Mouse (Mus musculus): ENCODE measurements at regions not wholly inside any gene's neighbourhood (a gene's known extent, or its start where the extent isn't known, plus 50 kb on each side); places are given as distances from the start of the nearest gene placed in this dataset.

DNA sequence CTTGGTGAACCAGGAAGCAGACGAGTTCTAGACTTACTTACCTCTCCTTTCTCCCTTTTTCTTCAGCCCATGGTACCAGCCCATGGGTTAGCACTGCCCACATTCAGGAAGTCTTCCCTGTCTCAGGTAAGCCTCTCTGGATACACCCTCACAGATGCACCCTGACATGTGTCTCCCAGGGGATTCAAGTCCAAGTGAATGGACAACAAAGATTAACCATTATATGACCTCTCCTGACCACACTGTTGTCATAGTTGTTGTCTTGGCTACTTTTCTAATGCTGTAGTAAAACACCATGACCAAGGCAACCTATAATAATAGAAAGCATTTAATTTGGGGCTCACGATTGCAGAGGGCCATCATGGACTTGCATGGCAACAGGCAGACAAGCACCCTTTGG, 98.8 kb upstream of the Vash1 start:
- no peaks in the 10 kb centered on the region for H3K9me3 ChIP-seq (ENCODE audit: control insufficient read depth, low read length)
- WGBS, result 84% methylated on average over 2 of the region's 2 CpGs
- no peaks in the 10 kb centered on the region for H3K4me1 ChIP-seq (ENCODE audit: control insufficient read depth, insufficient read depth, low read length)
- H3K4me3 ChIP-seq (ENCODE audit: low read depth, low read length), result no peak overlapping the region
- H3K9ac ChIP-seq (ENCODE audit: low read length), result no peak overlapping the region
- DNase-seq (ENCODE audit: low spot score) (no peak), ATAC-seq (ENCODE audit: insufficient number of reproducible peaks, low FRiP score, low TSS enrichment, low read depth) (no peak)
- no peaks in the 10 kb centered on the region for H3K27me3 ChIP-seq (ENCODE audit: control insufficient read depth, insufficient read depth, low read length)
- H3K27ac ChIP-seq (replicated peaks; ENCODE audit: low read depth, low read length), result no peak overlapping the region
- H3K36me3 ChIP-seq (ENCODE audit: control insufficient read depth, insufficient read depth, low read length), result no peaks in the 10 kb centered on the region
- H3K4me2 ChIP-seq (ENCODE audit: low read depth, severe bottlenecking), result no peak overlapping the region

DNA sequence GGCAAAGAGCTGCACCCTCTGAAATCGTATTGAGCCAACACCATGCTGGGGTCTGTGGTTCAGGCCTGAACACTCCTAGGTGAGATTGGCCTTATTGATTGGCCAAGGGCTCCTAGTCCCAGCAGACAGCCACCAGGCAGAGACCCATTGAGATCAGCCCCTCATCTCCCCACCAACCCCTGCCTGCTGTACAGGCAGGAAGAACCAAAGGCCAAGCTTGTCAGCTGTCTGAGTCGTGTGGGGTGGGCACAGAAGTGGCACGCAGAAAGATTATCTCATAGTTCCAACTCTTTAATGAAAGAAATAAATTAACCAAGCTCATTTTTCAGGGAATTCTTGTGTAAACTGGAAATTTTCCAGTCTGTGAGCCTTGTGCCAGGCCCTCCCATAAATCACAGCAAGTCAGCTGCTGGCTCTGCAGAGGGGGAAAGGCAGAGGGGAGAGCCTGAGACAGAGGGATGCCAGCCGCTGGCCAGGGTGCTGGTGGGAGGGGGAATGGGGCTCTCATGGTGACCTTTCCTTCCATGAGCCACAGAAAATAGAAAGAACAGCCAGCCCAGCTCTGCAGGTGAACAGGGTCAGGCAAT, 98.3 kb upstream of the Vash1 start:
- DNase-seq (ENCODE audit: low spot score) (no peak), ATAC-seq (ENCODE audit: insufficient number of reproducible peaks, low FRiP score, low TSS enrichment, low read depth) (no peak)
- Histone ChIP-seq H3K36me3 (ENCODE audit: control insufficient read depth, insufficient read depth, low read length) (no peaks in the 10 kb centered on the region), H3K27ac (replicated peaks; ENCODE audit: low read depth, low read length) (no peak overlapping the region), H3K4me1 (ENCODE audit: control insufficient read depth, insufficient read depth, low read length) (no peaks in the 10 kb centered on the region), H3K9me3 (ENCODE audit: control insufficient read depth, low read length) (no peaks in the 10 kb centered on the region), H3K27me3 (ENCODE audit: control insufficient read depth, insufficient read depth, low read length) (no peaks in the 10 kb centered on the region), H3K4me3 (ENCODE audit: low read depth, low read length) (no peak overlapping the region), H3K4me2 (ENCODE audit: low read depth, severe bottlenecking) (no peak overlapping the region), H3K9ac (ENCODE audit: low read length) (no peak overlapping the region)
- 67% methylated on average over 4 of the region's 4 CpGs for WGBS

DNA sequence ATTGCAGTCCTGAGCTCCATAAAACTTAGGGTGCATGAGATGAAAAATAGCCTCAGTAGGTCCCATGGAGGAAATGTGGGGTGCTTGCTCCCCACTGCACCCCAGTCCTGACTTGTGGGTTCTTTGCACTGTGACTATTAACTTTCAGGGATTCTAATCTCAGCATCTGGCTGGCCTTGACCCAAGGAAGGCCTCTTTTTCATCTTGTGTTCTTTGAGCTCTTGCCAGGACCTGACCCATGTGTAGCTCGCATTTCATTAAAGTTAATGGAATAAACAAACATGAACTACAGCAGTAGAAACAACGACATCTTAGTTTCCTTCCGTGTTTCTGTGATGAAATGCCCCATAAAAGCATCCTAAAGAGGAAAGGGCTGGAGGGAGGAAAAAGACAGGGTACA, 96.4 kb upstream of the Vash1 start:
- H3K4me3 ChIP-seq (ENCODE audit: low read depth, low read length), result no peak overlapping the region
- DNase-seq (ENCODE audit: low spot score), result no peak
- H3K27ac ChIP-seq (replicated peaks; ENCODE audit: low read depth, low read length), result no peak overlapping the region
- no peaks in the 10 kb centered on the region for H3K36me3 ChIP-seq (ENCODE audit: control insufficient read depth, insufficient read depth, low read length)
- no peak overlapping the region for H3K4me2 ChIP-seq (ENCODE audit: low read depth, severe bottlenecking)
- 77% methylated on average over 3 of the region's 3 CpGs for WGBS
- no peak overlapping the region for H3K9ac ChIP-seq (ENCODE audit: low read length)
- H3K9me3 ChIP-seq (ENCODE audit: control insufficient read depth, low read length), result no peaks in the 10 kb centered on the region
- ATAC-seq (ENCODE audit: insufficient number of reproducible peaks, low FRiP score, low TSS enrichment, low read depth), result no peak
- H3K4me1 ChIP-seq (ENCODE audit: control insufficient read depth, insufficient read depth, low read length), result no peaks in the 10 kb centered on the region
- no peaks in the 10 kb centered on the region for H3K27me3 ChIP-seq (ENCODE audit: control insufficient read depth, insufficient read depth, low read length)

DNA sequence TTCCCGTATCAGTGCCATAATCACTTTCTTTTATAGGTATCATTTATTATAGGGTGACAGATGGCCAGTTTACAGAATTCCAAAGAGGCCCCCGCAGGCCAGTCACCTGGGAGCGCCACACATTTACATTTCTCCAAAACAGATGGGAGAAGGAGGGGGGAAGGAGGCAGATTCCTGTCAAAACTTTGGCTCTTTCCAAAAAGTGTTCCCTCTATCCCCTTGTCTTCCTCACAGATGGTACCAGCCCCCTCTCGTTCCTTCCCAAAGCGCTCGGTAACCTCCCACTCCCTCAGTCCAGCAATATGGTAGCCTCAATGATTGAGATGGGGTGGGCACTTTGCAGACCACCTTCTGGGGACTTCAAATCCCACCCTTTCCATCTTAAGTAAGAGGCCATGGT, 90.5 kb upstream of the Vash1 start:
- no peak for ATAC-seq (ENCODE audit: insufficient number of reproducible peaks, low FRiP score, low TSS enrichment, low read depth)

DNA sequence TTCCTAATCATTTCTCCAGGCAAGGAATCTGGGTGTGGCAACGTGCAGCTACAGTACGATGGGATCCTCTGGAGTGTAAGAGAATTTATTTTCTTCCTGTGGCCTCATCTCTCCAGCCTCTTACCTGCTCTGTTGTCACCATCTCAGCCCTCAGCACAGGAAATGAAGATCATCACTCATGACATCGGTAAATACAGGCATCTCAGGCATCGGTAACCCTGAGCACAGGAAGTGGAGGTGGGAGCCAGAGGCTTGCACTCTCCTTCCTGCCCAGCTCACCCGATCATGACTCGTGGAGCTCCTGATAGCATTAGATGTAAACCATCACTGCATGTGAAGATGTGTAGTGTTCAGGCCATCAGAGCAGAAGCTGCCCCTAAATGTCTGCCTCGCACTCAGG, 86.0 kb upstream of the Vash1 start:
- Histone ChIP-seq H3K4me3 (ENCODE audit: low read depth, low read length) (no peak overlapping the region), H3K9ac (ENCODE audit: low read length) (no peak overlapping the region), H3K27me3 (ENCODE audit: control insufficient read depth, insufficient read depth, low read length) (no peaks in the 10 kb centered on the region), H3K9me3 (ENCODE audit: control insufficient read depth, low read length) (no peaks in the 10 kb centered on the region), H3K36me3 (ENCODE audit: control insufficient read depth, insufficient read depth, low read length) (no peaks in the 10 kb centered on the region), H3K4me2 (ENCODE audit: low read depth, severe bottlenecking) (no peak overlapping the region), H3K4me1 (ENCODE audit: control insufficient read depth, insufficient read depth, low read length) (no peaks in the 10 kb centered on the region), H3K27ac (replicated peaks; ENCODE audit: low read depth, low read length) (no peak overlapping the region)
- ATAC-seq (ENCODE audit: insufficient number of reproducible peaks, low FRiP score, low TSS enrichment, low read depth) (no peak), DNase-seq (ENCODE audit: low spot score) (no peak)
- 70% methylated on average over 7 of the region's 7 CpGs for WGBS

More for the DNA sequence above, 90.5 kb upstream of the Vash1 start:
- H3K27ac ChIP-seq (replicated peaks; ENCODE audit: low read depth, low read length), result no peak overlapping the region
- H3K36me3 ChIP-seq (ENCODE audit: control insufficient read depth, insufficient read depth, low read length), result no peaks in the 10 kb centered on the region
- H3K9ac ChIP-seq (ENCODE audit: low read length), result no peak overlapping the region
- no peak overlapping the region for H3K4me2 ChIP-seq (ENCODE audit: low read depth, severe bottlenecking)
- H3K27me3 ChIP-seq (ENCODE audit: control insufficient read depth, insufficient read depth, low read length), result no peaks in the 10 kb centered on the region
- 87% methylated on average over 6 of the region's 6 CpGs for WGBS
- H3K4me3 ChIP-seq (ENCODE audit: low read depth, low read length), result no peak overlapping the region
- no peak for DNase-seq (ENCODE audit: low spot score)
- no peaks in the 10 kb centered on the region for H3K9me3 ChIP-seq (ENCODE audit: control insufficient read depth, low read length)
- H3K4me1 ChIP-seq (ENCODE audit: control insufficient read depth, insufficient read depth, low read length), result no peaks in the 10 kb centered on the region

DNA sequence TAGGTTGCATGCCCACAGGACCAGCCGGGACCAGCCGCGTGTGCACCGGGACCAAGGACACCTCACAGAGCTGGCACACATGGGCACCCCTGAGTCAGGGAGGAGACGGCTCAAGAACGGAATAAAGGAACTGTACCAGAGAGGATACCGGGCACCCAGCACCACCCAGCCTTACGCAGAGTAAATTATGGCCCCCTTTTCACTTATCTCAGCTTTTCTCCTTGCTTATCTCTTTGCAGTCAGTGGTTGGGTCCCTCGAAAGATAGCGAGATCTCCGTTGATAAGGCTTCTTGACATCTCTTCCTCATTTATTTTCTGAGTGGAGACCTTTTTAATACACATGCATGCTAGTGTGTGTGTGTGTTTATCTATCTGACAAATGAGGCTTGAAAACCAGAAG, 83.9 kb upstream of the Vash1 start:
- Histone ChIP-seq H3K9ac (ENCODE audit: low read length) (no peak overlapping the region), H3K27me3 (ENCODE audit: control insufficient read depth, insufficient read depth, low read length) (no peaks in the 10 kb centered on the region), H3K4me3 (ENCODE audit: low read depth, low read length) (no peak overlapping the region), H3K9me3 (ENCODE audit: control insufficient read depth, low read length) (no peaks in the 10 kb centered on the region), H3K4me1 (ENCODE audit: control insufficient read depth, insufficient read depth, low read length) (no peaks in the 10 kb centered on the region), H3K27ac (replicated peaks; ENCODE audit: low read depth, low read length) (no peak overlapping the region), H3K36me3 (ENCODE audit: control insufficient read depth, insufficient read depth, low read length) (no peaks in the 10 kb centered on the region), H3K4me2 (ENCODE audit: low read depth, severe bottlenecking) (no peak overlapping the region)
- 87% methylated on average over 11 of the region's 11 CpGs for WGBS
- ATAC-seq (ENCODE audit: insufficient number of reproducible peaks, low FRiP score, low TSS enrichment, low read depth) (no peak), DNase-seq (ENCODE audit: low spot score) (no peak)

DNA sequence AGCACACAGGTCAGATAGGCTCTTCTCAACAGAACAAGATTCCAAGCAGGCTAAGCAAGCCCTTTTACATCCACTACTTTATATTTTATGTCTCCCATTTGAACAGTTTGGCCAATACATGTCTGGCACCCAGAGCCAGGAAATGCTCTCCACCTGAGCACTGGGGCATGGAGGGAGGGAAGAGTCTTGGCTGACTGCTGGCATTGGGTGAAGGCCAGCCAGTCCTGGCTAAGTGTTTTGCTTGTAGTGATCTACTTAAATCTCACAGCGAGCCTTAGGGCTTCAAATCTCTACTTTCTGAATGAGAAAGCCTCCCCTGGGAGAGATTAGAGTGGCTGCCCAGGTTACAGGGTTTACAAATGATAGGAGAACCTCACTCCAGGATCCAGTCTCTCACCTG, 78.5 kb upstream of the Vash1 start:
- Histone ChIP-seq H3K36me3 (ENCODE audit: control insufficient read depth, insufficient read depth, low read length) (no peaks in the 10 kb centered on the region), H3K4me1 (ENCODE audit: control insufficient read depth, insufficient read depth, low read length) (no peaks in the 10 kb centered on the region), H3K9ac (ENCODE audit: low read length) (no peak overlapping the region), H3K4me3 (ENCODE audit: low read depth, low read length) (no peak overlapping the region), H3K27ac (replicated peaks; ENCODE audit: low read depth, low read length) (no peak overlapping the region), H3K27me3 (ENCODE audit: control insufficient read depth, insufficient read depth, low read length) (no peaks in the 10 kb centered on the region), H3K9me3 (ENCODE audit: control insufficient read depth, low read length) (no peaks in the 10 kb centered on the region), H3K4me2 (ENCODE audit: low read depth, severe bottlenecking) (no peak overlapping the region)
- ATAC-seq (ENCODE audit: insufficient number of reproducible peaks, low FRiP score, low TSS enrichment, low read depth) (no peak), DNase-seq (ENCODE audit: low spot score) (no peak)
- 40% methylated on average over 1 of the region's 1 CpGs for WGBS

DNA sequence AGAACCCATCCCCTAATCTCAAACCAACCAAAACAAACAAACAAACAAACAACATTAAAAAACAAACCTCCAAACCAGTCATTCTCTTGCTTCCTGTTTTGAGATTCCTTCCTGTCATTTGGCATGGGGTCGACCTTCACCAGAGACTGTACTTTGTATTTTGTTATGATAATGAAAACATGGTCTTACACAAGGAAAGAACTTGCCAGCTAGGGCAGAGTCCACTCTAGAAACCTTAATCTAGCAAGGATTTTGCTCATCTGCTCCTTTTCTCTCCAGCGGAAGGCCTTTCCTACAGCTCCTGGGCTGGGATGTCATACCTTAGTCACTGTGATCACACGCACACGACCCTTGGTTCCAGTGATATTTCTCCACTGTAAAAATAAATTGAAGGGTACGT, 75.0 kb upstream of the Vash1 start:
- H3K9ac ChIP-seq (ENCODE audit: low read length), result no peak overlapping the region
- no peaks in the 10 kb centered on the region for H3K9me3 ChIP-seq (ENCODE audit: control insufficient read depth, low read length)
- ATAC-seq (ENCODE audit: insufficient number of reproducible peaks, low FRiP score, low TSS enrichment, low read depth), result no peak
- H3K27me3 ChIP-seq (ENCODE audit: control insufficient read depth, insufficient read depth, low read length), result no peaks in the 10 kb centered on the region
- H3K4me3 ChIP-seq (ENCODE audit: low read depth, low read length), result no peak overlapping the region
- H3K4me1 ChIP-seq (ENCODE audit: control insufficient read depth, insufficient read depth, low read length), result no peaks in the 10 kb centered on the region
- no peak for DNase-seq (ENCODE audit: low spot score)
- WGBS, result 93% methylated on average over 5 of the region's 5 CpGs
- no peak overlapping the region for H3K4me2 ChIP-seq (ENCODE audit: low read depth, severe bottlenecking)
- H3K36me3 ChIP-seq (ENCODE audit: control insufficient read depth, insufficient read depth, low read length), result no peaks in the 10 kb centered on the region
- no peak overlapping the region for H3K27ac ChIP-seq (replicated peaks; ENCODE audit: low read depth, low read length)

DNA sequence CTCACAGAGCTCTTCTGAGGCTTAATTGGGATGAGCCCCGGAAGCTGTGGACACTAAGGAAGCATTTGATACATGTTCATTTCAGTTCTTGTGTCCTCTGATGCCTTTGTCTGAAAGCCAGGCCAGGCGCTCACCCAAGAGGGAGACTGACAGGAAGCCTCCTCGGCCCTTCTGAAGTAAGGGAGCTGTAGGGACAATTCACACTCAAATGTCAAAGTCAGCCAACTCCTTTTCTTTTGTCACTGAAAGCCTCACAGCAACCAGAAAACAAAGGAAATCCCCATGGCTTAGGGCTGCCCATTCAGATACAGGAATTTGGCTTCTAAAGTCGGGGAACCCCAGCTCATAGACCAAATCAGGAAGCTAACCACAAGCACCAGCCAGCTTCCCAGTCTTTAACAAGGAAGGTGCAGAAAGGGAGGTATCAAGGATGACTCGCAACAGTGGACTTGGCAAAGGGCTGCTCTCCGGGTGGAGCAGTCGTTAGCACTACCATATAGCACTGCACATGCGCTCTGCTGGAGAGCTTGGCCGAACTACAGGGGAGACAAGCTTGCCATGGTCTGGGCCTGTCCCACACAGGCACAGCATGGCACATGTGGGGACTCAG, 66.0 kb upstream of the Vash1 start:
- Histone ChIP-seq H3K27ac (replicated peaks; ENCODE audit: low read depth, low read length) (no peak overlapping the region), H3K27me3 (ENCODE audit: control insufficient read depth, insufficient read depth, low read length) (no peaks in the 10 kb centered on the region), H3K9ac (ENCODE audit: low read length) (no peak overlapping the region), H3K36me3 (ENCODE audit: control insufficient read depth, insufficient read depth, low read length) (no peaks in the 10 kb centered on the region), H3K9me3 (ENCODE audit: control insufficient read depth, low read length) (no peaks in the 10 kb centered on the region), H3K4me2 (ENCODE audit: low read depth, severe bottlenecking) (no peak overlapping the region), H3K4me1 (ENCODE audit: control insufficient read depth, insufficient read depth, low read length) (no peaks in the 10 kb centered on the region), H3K4me3 (ENCODE audit: low read depth, low read length) (no peak overlapping the region)
- DNase-seq (ENCODE audit: low spot score) (no peak), ATAC-seq (ENCODE audit: insufficient number of reproducible peaks, low FRiP score, low TSS enrichment, low read depth) (no peak)
- 47% methylated on average over 9 of the region's 9 CpGs for WGBS

All from limb, embryonic 11.5 days (tissue).